Mouse (Mus musculus) neural tube, embryonic 13.5 days (tissue): ENCODE data around the gene Adcy10. TPM values are rescaled to one million over a fixed set of nuclear protein-coding genes. Genes with fewer than 3 reads are reported as not detected.

Experiments
- ATAC-seq: fragments of 200-750 bp; cut with Nextera tagmentation; 2 replicates; pipeline ENCODE4 v1.8.0; 2017; ENCODE audit warnings: low read depth, mild to moderate bottlenecking, moderate TSS enrichment, moderate library complexity
- H3K27ac ChIP-seq: fragments of 300-500 bp; sonication (generic); replicated peaks from 2 replicates; pipeline ENCODE4 v1.5.1; 2015; ENCODE audit warnings: moderate library complexity, mild to moderate bottlenecking, inconsistent platforms
- H3K27me3 ChIP-seq: fragments of 300-500 bp; sonication (generic); 2 replicates; pipeline ENCODE4 v1.6.1; 2015; ENCODE audit warnings: mild to moderate bottlenecking, inconsistent platforms
- H3K36me3 ChIP-seq: fragments of 300-500 bp; sonication (generic); 2 replicates; pipeline ENCODE4 v1.6.1; 2015; ENCODE audit warnings: mild to moderate bottlenecking, inconsistent platforms
- H3K4me1 ChIP-seq: fragments of 300-500 bp; sonication (generic); replicated peaks from 2 replicates; pipeline ENCODE4 v1.6.1; 2015; ENCODE audit warnings: inconsistent platforms
- H3K4me2 ChIP-seq: fragments of 300-500 bp; sonication (generic); 2 replicates; pipeline ENCODE4 v1.6.1; 2015; ENCODE audit warnings: inconsistent platforms, mild to moderate bottlenecking, moderate library complexity
- H3K4me3 ChIP-seq: fragments of 300-500 bp; sonication (generic); 2 replicates; pipeline ENCODE4 v1.5.1; 2015; ENCODE audit warnings: mild to moderate bottlenecking, inconsistent platforms
- H3K9ac ChIP-seq: fragments of 300-500 bp; sonication (generic); 2 replicates; pipeline ENCODE4 v1.6.1; 2015; ENCODE audit warnings: moderate library complexity, mild to moderate bottlenecking, inconsistent platforms
- H3K9me3 ChIP-seq: fragments of 300-500 bp; sonication (generic); 2 replicates; pipeline ENCODE4 v1.6.1; 2016; ENCODE audit warnings: inconsistent platforms
- WGBS: fragments of 180-500 bp; shearing (Covaris S2); methylation state at CpG from one replicate; pipeline ENCODE4 v1.1.7; 2015; 5-methylcytosine and 5-hydroxymethylcytosine counted together
- polyA plus RNA-seq: library from polyadenylated mRNA; unstranded; fragments of >200 nt; fragmentation: Nextera tagmentation; extraction: Ambion mirVana; gene quantifications from 2 replicates; pipeline ENCODE4 v1.2.1, GENCODE M21; 2015

Adcy10 gene
- polyA plus RNA-seq, 1 experiment from 2014 or later = 0.24 TPM

GRCm38 (mm10) chr1:165587845-165588244, 102.9 kb downstream of the Adcy10 start:
- 66% methylated on average over 8 of the region's 8 CpGs for WGBS
- ATAC-seq = no peak

GRCm38 (mm10) chr1:165589280-165590048, 104.5 kb downstream of the Adcy10 start:
- H3K27me3 ChIP-seq = no peaks in the 10 kb centered on the region
- H3K27ac ChIP-seq = peak overlapping the region; percentile 42
- no peaks in the 10 kb centered on the region for H3K9me3 ChIP-seq
- no peak overlapping the region for H3K9ac ChIP-seq
- no peak overlapping the region for H3K4me2 ChIP-seq
- peaks cover 44% of the 10 kb centered on the region for H3K36me3 ChIP-seq
- WGBS = 60% methylated on average over 10 of the region's 10 CpGs
- H3K4me1 ChIP-seq = peaks cover 11% of the 10 kb centered on the region
- peak; percentile 51; the same call in 1 of the 2 replicates for ATAC-seq
- no peak overlapping the region for H3K4me3 ChIP-seq

More at GRCm38 (mm10) chr1:165587845-165588244, 102.9 kb downstream of the Adcy10 start:
- Histone ChIP-seq H3K36me3 (peaks cover 28% of the 10 kb centered on the region), H3K27me3 (no peaks in the 10 kb centered on the region), H3K4me3 (no peak overlapping the region), H3K4me1 (peaks cover 11% of the 10 kb centered on the region), H3K9me3 (no peaks in the 10 kb centered on the region), H3K9ac (no peak overlapping the region), H3K27ac (no peak overlapping the region), H3K4me2 (no peak overlapping the region)

GRCm38 (mm10) chr1:165590760-165591159, 105.8 kb downstream of the Adcy10 start:
- Histone ChIP-seq H3K9ac (no peak overlapping the region), H3K36me3 (peaks cover 56% of the 10 kb centered on the region), H3K27ac (peak overlapping the region; percentile 61), H3K4me2 (no peak overlapping the region), H3K9me3 (no peaks in the 10 kb centered on the region), H3K27me3 (no peaks in the 10 kb centered on the region), H3K4me1 (peaks cover 11% of the 10 kb centered on the region), H3K4me3 (no peak overlapping the region)
- no peak for ATAC-seq
- 81% methylated on average over 8 of the region's 8 CpGs for WGBS

GRCm38 (mm10) chr1:165592295-165593082, 107.5 kb downstream of the Adcy10 start:
- Histone ChIP-seq H3K9ac (no peak overlapping the region), H3K4me1 (peaks cover 11% of the 10 kb centered on the region), H3K27me3 (no peaks in the 10 kb centered on the region), H3K27ac (no peak overlapping the region), H3K4me3 (no peak overlapping the region), H3K9me3 (no peaks in the 10 kb centered on the region), H3K4me2 (no peak overlapping the region), H3K36me3 (peaks cover 68% of the 10 kb centered on the region)
- no peak for ATAC-seq
- WGBS = 91% methylated on average over 14 of the region's 14 CpGs

- no peak overlapping the region for H3K4me2 ChIP-seq
- peaks cover 77% of the 10 kb centered on the region for H3K36me3 ChIP-seq
- no peaks in the 10 kb centered on the region for H3K4me1 ChIP-seq
- no peak overlapping the region for H3K4me3 ChIP-seq
- H3K9me3 ChIP-seq = no peaks in the 10 kb centered on the region
- no peak overlapping the region for H3K9ac ChIP-seq
- no peak overlapping the region for H3K27ac ChIP-seq
- no peaks in the 10 kb centered on the region for H3K27me3 ChIP-seq
- WGBS = 93% methylated on average over 15 of the region's 15 CpGs
- no peak for ATAC-seq
Measured at GRCm38 (mm10) chr1:165594699-165595421, 109.9 kb downstream of the Adcy10 start.

- Histone ChIP-seq H3K4me3 (no peak overlapping the region), H3K27ac (no peak overlapping the region), H3K27me3 (no peaks in the 10 kb centered on the region), H3K36me3 (peaks cover 67% of the 10 kb centered on the region), H3K4me1 (no peaks in the 10 kb centered on the region), H3K9me3 (no peaks in the 10 kb centered on the region), H3K4me2 (no peak overlapping the region), H3K9ac (no peak overlapping the region)
- 86% methylated on average over 9 of the region's 10 CpGs for WGBS
- ATAC-seq = no peak
Measured at GRCm38 (mm10) chr1:165601775-165602280, 116.8 kb downstream of the Adcy10 start.

GRCm38 (mm10) chr1:165603218-165603617, 118.2 kb downstream of the Adcy10 start:
- Histone ChIP-seq H3K4me3 (no peak overlapping the region), H3K36me3 (peaks cover 78% of the 10 kb centered on the region), H3K9ac (no peak overlapping the region), H3K4me1 (no peaks in the 10 kb centered on the region), H3K4me2 (no peak overlapping the region), H3K9me3 (no peaks in the 10 kb centered on the region), H3K27me3 (no peaks in the 10 kb centered on the region), H3K27ac (no peak overlapping the region)
- WGBS = 84% methylated on average over 14 of the region's 14 CpGs
- ATAC-seq = no peak

GRCm38 (mm10) chr1:165604203-165604602, 119.2 kb downstream of the Adcy10 start:
- Histone ChIP-seq H3K4me1 (peaks cover 4% of the 10 kb centered on the region; the same call in 1 of the 2 replicates), H3K36me3 (peaks cover 70% of the 10 kb centered on the region), H3K4me2 (no peak overlapping the region), H3K9me3 (no peaks in the 10 kb centered on the region), H3K27me3 (no peaks in the 10 kb centered on the region), H3K4me3 (no peak overlapping the region), H3K9ac (no peak overlapping the region), H3K27ac (no peak overlapping the region)
- ATAC-seq = no peak
- WGBS = 92% methylated on average over 8 of the region's 8 CpGs

- no peak overlapping the region for H3K27ac ChIP-seq
- ATAC-seq = no peak
- WGBS = 80% methylated on average over 3 of the region's 3 CpGs
- no peaks in the 10 kb centered on the region for H3K9me3 ChIP-seq
- H3K9ac ChIP-seq = no peak overlapping the region
- no peaks in the 10 kb centered on the region for H3K27me3 ChIP-seq
- H3K36me3 ChIP-seq = peaks cover 70% of the 10 kb centered on the region
- H3K4me3 ChIP-seq = no peak overlapping the region
- peaks cover 11% of the 10 kb centered on the region for H3K4me1 ChIP-seq
- H3K4me2 ChIP-seq = no peak overlapping the region
Measured at GRCm38 (mm10) chr1:165605108-165605507, 120.1 kb downstream of the Adcy10 start.

- H3K27me3 ChIP-seq = no peaks in the 10 kb centered on the region
- WGBS = 89% methylated on average over 6 of the region's 6 CpGs
- no peaks in the 10 kb centered on the region for H3K9me3 ChIP-seq
- H3K36me3 ChIP-seq = peaks cover 70% of the 10 kb centered on the region
- ATAC-seq = no peak
- no peak overlapping the region for H3K4me3 ChIP-seq
- H3K4me1 ChIP-seq = peaks cover 18% of the 10 kb centered on the region
- H3K27ac ChIP-seq = no peak overlapping the region
- H3K9ac ChIP-seq = no peak overlapping the region
- no peak overlapping the region for H3K4me2 ChIP-seq
Measured at GRCm38 (mm10) chr1:165605774-165606173, 120.8 kb downstream of the Adcy10 start.

- no peak overlapping the region for H3K4me3 ChIP-seq
- ATAC-seq = no peak
- peaks cover 20% of the 10 kb centered on the region for H3K4me1 ChIP-seq
- 91% methylated on average over 4 of the region's 4 CpGs for WGBS
- no peaks in the 10 kb centered on the region for H3K27me3 ChIP-seq
- H3K9me3 ChIP-seq = no peaks in the 10 kb centered on the region
- no peak overlapping the region for H3K9ac ChIP-seq
- H3K27ac ChIP-seq = no peak overlapping the region
- H3K36me3 ChIP-seq = peaks cover 43% of the 10 kb centered on the region
- H3K4me2 ChIP-seq = no peak overlapping the region
Measured at GRCm38 (mm10) chr1:165608904-165609303, 123.9 kb downstream of the Adcy10 start.
